Mouse (Mus musculus) MEL (cell line): Measurements from ENCODE around the gene Zzz3. TPM values are rescaled to one million over a fixed set of nuclear protein-coding genes. Genes with fewer than 3 reads are reported as not detected.

ENCODE experiments used
- DNase-seq: peaks from one replicate; pipeline ENCODE4 v3.0.0; 2011; ENCODE audit warnings: low read depth, low spot score
- H3K27ac ChIP-seq: 2 replicates; pipeline ENCODE4 v1.5.1; 2012; ENCODE audit warnings: low read depth, mild to moderate bottlenecking, control low read depth, low read length, moderate library complexity; ENCODE audit not compliant: control insufficient read depth
- H3K27me3 ChIP-seq, 2 experiments: fragments of 150-350 bp in 1 of 2; sonication (generic) in 1 of 2; 2 replicates each; pipeline ENCODE4 v1.6.1; 2012; ENCODE audit warnings: low read length in 2 of 2, mild to moderate bottlenecking in 2 of 2, improper control_type of control experiment in 1 of 2, moderate library complexity in 1 of 2; ENCODE audit not compliant: insufficient read depth in 2 of 2, control insufficient read depth in 1 of 2
- H3K36me3 ChIP-seq, 2 experiments: 2 replicates each; pipeline ENCODE4 v1.6.1; 2012 to 2014; ENCODE audit warnings: low read length in 2 of 2, improper control_type of control experiment in 1 of 2, inconsistent platforms in 1 of 2, mild to moderate bottlenecking in 1 of 2; ENCODE audit not compliant: insufficient read depth in 2 of 2, control insufficient read depth in 1 of 2
- H3K4me1 ChIP-seq, 2 experiments: fragments of 150-350 bp in 1 of 2; sonication (generic) in 1 of 2; 2 replicates each; pipeline ENCODE4 v1.6.1; 2012; ENCODE audit warnings: low read length in 2 of 2, improper control_type of control experiment in 1 of 2, mild to moderate bottlenecking in 1 of 2; ENCODE audit not compliant: insufficient read depth in 2 of 2, control insufficient read depth in 1 of 2
- H3K4me3 ChIP-seq, 2 experiments: fragments of 150-350 bp in 1 of 2; sonication (generic) in 1 of 2; 2 replicates each; pipeline ENCODE4 v1.5.1; 2012; ENCODE audit warnings: low read depth in 2 of 2, low read length in 2 of 2, mild to moderate bottlenecking in 2 of 2, moderate library complexity in 2 of 2, control low read depth in 1 of 2, improper control_type of control experiment in 1 of 2; ENCODE audit not compliant: control insufficient read depth in 1 of 2, insufficient read depth in 1 of 2
- H3K79me2 ChIP-seq: 2 replicates; pipeline ENCODE4 v1.6.1; 2012; ENCODE audit warnings: mild to moderate bottlenecking, low read length, moderate library complexity; ENCODE audit not compliant: control insufficient read depth, poor library complexity, insufficient read depth
- H3K9ac ChIP-seq: 2 replicates; pipeline ENCODE4 v1.6.1; 2012; ENCODE audit warnings: low read depth, mild to moderate bottlenecking, control low read depth, low read length, moderate library complexity; ENCODE audit not compliant: control insufficient read depth, poor library complexity, severe bottlenecking
- H3K9me3 ChIP-seq: fragments of 150-350 bp; sonication (generic); replicated peaks from 2 replicates; pipeline ENCODE4 v1.6.1; 2012; ENCODE audit warnings: mild to moderate bottlenecking, low read length, improper control_type of control experiment, moderate library complexity; ENCODE audit not compliant: insufficient read depth
- BHLHE40 ChIP-seq: IDR thresholded peaks from 2 replicates; pipeline ENCODE4 v1.6.1; 2012; ENCODE audit warnings: low read depth, mild to moderate bottlenecking, inconsistent platforms, low read length, improper control_type of control experiment, borderline replicate concordance
- CHD1 ChIP-seq: IDR thresholded peaks from 2 replicates; pipeline ENCODE4 v1.6.1; 2012; ENCODE audit warnings: low read depth, mild to moderate bottlenecking, inconsistent platforms, low read length, improper control_type of control experiment
- CHD2 ChIP-seq: IDR thresholded peaks from 2 replicates; pipeline ENCODE4 v1.6.1; 2011; ENCODE audit warnings: low read length, improper control_type of control experiment
- E2F4 ChIP-seq: IDR thresholded peaks from 2 replicates; pipeline ENCODE4 v1.6.1; 2011; ENCODE audit warnings: low read depth, low read length, improper control_type of control experiment, borderline replicate concordance
- ELF1 ChIP-seq: IDR thresholded peaks from 2 replicates; pipeline ENCODE4 v1.6.1; 2014; ENCODE audit warnings: low read depth, mild to moderate bottlenecking, inconsistent platforms, low read length, improper control_type of control experiment, moderate library complexity
- EP300 ChIP-seq, 2 experiments: IDR thresholded peaks; 2 replicates each; pipeline ENCODE4 v1.6.1; 2011; ENCODE audit warnings: improper control_type of control experiment in 2 of 2, low read length in 2 of 2, low read depth in 1 of 2, mild to moderate bottlenecking in 1 of 2
- ETS1 ChIP-seq: IDR thresholded peaks from 2 replicates; pipeline ENCODE4 v1.6.1; 2012; ENCODE audit warnings: low read depth, mild to moderate bottlenecking, inconsistent platforms, low read length, improper control_type of control experiment, moderate library complexity
- GABPA ChIP-seq: IDR thresholded peaks from 2 replicates; pipeline ENCODE4 v1.6.1; 2012; ENCODE audit warnings: low read depth, mild to moderate bottlenecking, inconsistent platforms, low read length, improper control_type of control experiment, moderate library complexity
- GATA1 ChIP-seq: IDR thresholded peaks from 2 replicates; pipeline ENCODE4 v1.6.1; 2011; ENCODE audit warnings: low read depth, low read length, improper control_type of control experiment
- HCFC1 ChIP-seq: IDR thresholded peaks from 2 replicates; pipeline ENCODE4 v1.6.1; 2012; ENCODE audit warnings: low read depth, mild to moderate bottlenecking, inconsistent platforms, low read length, improper control_type of control experiment, moderate library complexity
- JUND ChIP-seq: IDR thresholded peaks from 2 replicates; pipeline ENCODE4 v1.6.1; 2011; ENCODE audit warnings: low read depth, mild to moderate bottlenecking, improper control_type of control experiment, low read length
- MEF2A ChIP-seq: IDR thresholded peaks from 2 replicates; pipeline ENCODE4 v1.6.1; 2014; ENCODE audit warnings: low read depth, mild to moderate bottlenecking, inconsistent platforms, low read length, improper control_type of control experiment; ENCODE audit not compliant: poor library complexity, insufficient replicate concordance, severe bottlenecking; ENCODE audit errors: extremely low read depth
- MYB ChIP-seq: IDR thresholded peaks from 2 replicates; pipeline ENCODE4 v1.6.1; 2011; ENCODE audit warnings: mild to moderate bottlenecking, low read depth, low read length, improper control_type of control experiment
- MYC ChIP-seq: IDR thresholded peaks from 2 replicates; pipeline ENCODE4 v1.6.1; 2011; ENCODE audit warnings: low read depth, mild to moderate bottlenecking, low read length, improper control_type of control experiment, moderate library complexity
- POLR2A ChIP-seq, 2 experiments: IDR thresholded peaks; 2 replicates each; pipeline ENCODE4 v1.6.1; 2011 to 2012; ENCODE audit warnings: low read length in 2 of 2, mild to moderate bottlenecking in 2 of 2, control low read depth in 1 of 2, improper control_type of control experiment in 1 of 2, low read depth in 1 of 2, moderate library complexity in 1 of 2; ENCODE audit not compliant: control insufficient read depth in 1 of 2, insufficient read depth in 1 of 2, poor library complexity in 1 of 2
- POLR2AphosphoS2 ChIP-seq: IDR thresholded peaks from 2 replicates; pipeline ENCODE4 v1.6.1; 2011; ENCODE audit warnings: low read length, improper control_type of control experiment
- POLR2AphosphoS5 ChIP-seq: IDR thresholded peaks from 2 replicates; pipeline ENCODE4 v1.6.1; 2012; ENCODE audit warnings: low read depth, borderline replicate concordance, mild to moderate bottlenecking, inconsistent platforms, low read length, moderate library complexity, mixed read lengths
- RAD21 ChIP-seq: IDR thresholded peaks from 2 replicates; pipeline ENCODE4 v1.6.1; 2011; ENCODE audit warnings: mild to moderate bottlenecking, low read depth, low read length, improper control_type of control experiment
- RCOR1 ChIP-seq: IDR thresholded peaks from 2 replicates; pipeline ENCODE4 v1.6.1; 2012; ENCODE audit warnings: low read depth, mild to moderate bottlenecking, inconsistent platforms, low read length, improper control_type of control experiment
- SIN3A ChIP-seq: IDR thresholded peaks from 2 replicates; pipeline ENCODE4 v1.6.1; 2012; ENCODE audit warnings: low read length, improper control_type of control experiment, inconsistent platforms
- SMC3 ChIP-seq: IDR thresholded peaks from 2 replicates; pipeline ENCODE4 v1.6.1; 2011; ENCODE audit warnings: low read depth, low read length, improper control_type of control experiment
- TBP ChIP-seq: IDR thresholded peaks from 2 replicates; pipeline ENCODE4 v1.8.0; 2011; ENCODE audit warnings: low read depth, low read length, improper control_type of control experiment
- ZKSCAN1 ChIP-seq: IDR thresholded peaks from 2 replicates; pipeline ENCODE4 v1.6.1; 2012; ENCODE audit warnings: low read depth, mild to moderate bottlenecking, inconsistent platforms, low read length, improper control_type of control experiment, moderate library complexity
- ZNF384 ChIP-seq: IDR thresholded peaks from 2 replicates; pipeline ENCODE4 v1.6.1; 2012; ENCODE audit warnings: low read depth, mild to moderate bottlenecking, inconsistent platforms, low read length, improper control_type of control experiment
- polyA plus RNA-seq, 2 experiments: library from polyadenylated mRNA; stranded (reverse) in 1 of 2; unstranded in 1 of 2; fragments of >175 nt in 1 of 2; fragments of >200 nt in 1 of 2; gene quantifications; 2 replicates each; pipeline versions ENCODE4 v1.2.1 to v1.2.4; 2012; ENCODE audit warnings: low replicate concordance in 2 of 2, low read depth in 1 of 2; ENCODE audit not compliant: insufficient read length in 2 of 2, insufficient read depth in 1 of 2, missing spikeins in 1 of 2
- total RNA-seq: library from RNA; depleted of rRNA; stranded (reverse); fragments of 300-350 nt; gene quantifications from 2 replicates; pipeline ENCODE4 v1.2.3, GENCODE M21; 2012

Zzz3 gene
- total and polyA plus RNA-seq, 3 experiments, result 46.1 to 507 (median 53.7) TPM

- TF ChIP-seq HCFC1, result no peak
- peak; percentile 67 for TF ChIP-seq GATA1
- no peak for TF ChIP-seq TBP
- no peak; the same call in 1 of the 2 replicates for TF ChIP-seq BHLHE40
- TF ChIP-seq RAD21, result peak; percentile 26
- peak in 1 of 2 experiments; percentile 72; a peak in 2 of 4 replicates for TF ChIP-seq EP300 (IDR thresholded peaks at IDR 0.05; ENCODE audit: low read depth in 1 of 2, low read length in 2 of 2)
- TF ChIP-seq POLR2AphosphoS2, result no peak
- no peak for TF ChIP-seq E2F4
- no peak for TF ChIP-seq CHD2
- 0 out of 2 replicates have a peak, but pooled peaks have one; percentile 7 for TF ChIP-seq ETS1
- no peak for TF ChIP-seq JUND
- 0 out of 4 replicates have a peak, but pooled peaks of 1 of the 2 experiments have one; percentile 34 for TF ChIP-seq POLR2A (IDR thresholded peaks at IDR 0.05; ENCODE audit: control insufficient read depth in 1 of 2, insufficient read depth in 1 of 2, low read depth in 1 of 2, low read length in 2 of 2, poor library complexity in 1 of 2)
- no peak for TF ChIP-seq MYB
- TF ChIP-seq SMC3, result peak; percentile 28; the same call in 1 of the 2 replicates
- no peak for TF ChIP-seq ZNF384
- no peak for TF ChIP-seq POLR2AphosphoS5
- TF ChIP-seq SIN3A, result peak; percentile 47
- TF ChIP-seq ELF1, result no peak
- TF ChIP-seq, all 39 proteins: peak for 11
Observed at GRCm38 (mm10) chr3:152397335-152397940, 2.2 kb downstream of the Zzz3 start (continued).

GRCm38 (mm10) chr3:152400441-152400840 is 5.2 kb downstream of the Zzz3 start:
- no peak overlapping the region for H3K9ac ChIP-seq
- no peaks in the 10 kb centered on the region for H3K9me3 ChIP-seq
- peaks cover 15 to 38% of the 10 kb centered on the region in 2 experiments for H3K4me1 ChIP-seq
- DNase-seq, result no peak
- peaks cover 0 to 74% of the 10 kb centered on the region in 2 experiments for H3K36me3 ChIP-seq
- H3K27ac ChIP-seq, result no peak overlapping the region
- peaks cover 82% of the 10 kb centered on the region for H3K79me2 ChIP-seq
- no peak overlapping the region for H3K4me3 ChIP-seq
- H3K27me3 ChIP-seq, result no peaks in the 10 kb centered on the region
- no peak for TF ChIP-seq GATA1
- no peak for TF ChIP-seq POLR2AphosphoS5
- TF ChIP-seq RCOR1, result no peak
- TF ChIP-seq HCFC1, result no peak
- no peak for TF ChIP-seq CHD1
- TF ChIP-seq MEF2A, result no peak
- TF ChIP-seq GABPA, result no peak
- TF ChIP-seq CHD2, result no peak
- TF ChIP-seq TBP, result no peak
- TF ChIP-seq MYC, result no peak
- TF ChIP-seq ZKSCAN1, result no peak
- no peak for TF ChIP-seq SIN3A
- TF ChIP-seq, all 39 proteins: peak for 0
